Mouse (Mus musculus): Measurements from ENCODE around the gene Gm10645. TPM values are rescaled to one million over a fixed set of nuclear protein-coding genes. Genes with fewer than 3 reads are reported as not detected.

Gene Gm10645
- total RNA-seq (2021) = under 1 TPM; 0.45 to 0.57 TPM
- long read RNA-seq, experiment 1 = 0 reads
- long read RNA-seq, experiment 2, partial matches to known transcripts = 0 of 2 reads
- long read RNA-seq, experiment 2, other reads (novel, unspliced or antisense) = 0 of 2 reads

DNA sequence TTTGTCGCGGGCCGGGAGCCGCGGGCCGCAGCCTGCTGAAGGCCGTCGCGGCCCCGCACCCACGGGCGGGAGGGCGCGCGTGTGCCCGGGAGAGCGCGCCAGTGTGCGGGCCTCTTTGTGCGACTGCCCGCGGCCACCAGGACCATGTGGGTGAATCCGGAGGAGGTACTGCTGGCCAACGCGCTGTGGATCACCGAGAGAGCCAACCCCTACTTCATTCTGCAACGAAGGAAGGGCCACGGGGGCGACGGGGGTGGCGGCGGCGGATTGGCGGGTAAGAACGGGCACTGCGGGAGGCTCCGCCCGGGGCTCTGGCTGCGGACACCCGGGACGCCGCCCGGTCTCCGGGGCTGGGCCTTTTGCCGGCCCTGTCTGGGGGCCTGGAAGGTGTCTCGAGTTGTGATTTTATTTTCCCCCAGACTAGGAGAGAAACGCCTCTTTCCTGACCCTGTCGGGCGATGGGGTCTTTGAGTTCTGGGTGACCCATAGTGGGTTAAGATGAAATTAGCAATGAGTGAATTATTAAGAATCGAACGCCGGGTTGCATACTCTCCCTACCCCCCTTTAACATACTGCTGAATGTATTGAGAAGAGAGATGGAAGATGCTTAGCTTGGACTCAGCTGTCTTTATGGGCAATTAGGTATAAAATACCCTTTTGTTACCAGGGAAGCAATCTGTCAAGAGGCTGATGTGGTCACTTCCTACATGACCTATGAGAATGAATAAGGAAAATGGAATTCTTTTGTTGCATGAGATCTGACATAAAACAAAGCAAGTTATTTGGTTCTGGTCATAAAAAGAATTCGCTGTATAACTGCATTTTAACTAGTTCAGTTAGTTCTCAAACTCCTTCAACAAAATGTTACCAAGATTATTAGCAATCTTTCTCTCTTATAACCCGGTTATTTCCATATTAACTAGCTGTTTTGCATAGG is at the start of gene Gm10645:
TSS of gene Gm10645 (minus strand) at position 240 of the 937 bp plus-strand sequence.
- peak; percentile 65 for DNase-seq

GRCm38 (mm10) chr8:83215065-83215464 is 49.1 kb upstream of the Gm10645 start:
- DNase-seq = no peak

DNA sequence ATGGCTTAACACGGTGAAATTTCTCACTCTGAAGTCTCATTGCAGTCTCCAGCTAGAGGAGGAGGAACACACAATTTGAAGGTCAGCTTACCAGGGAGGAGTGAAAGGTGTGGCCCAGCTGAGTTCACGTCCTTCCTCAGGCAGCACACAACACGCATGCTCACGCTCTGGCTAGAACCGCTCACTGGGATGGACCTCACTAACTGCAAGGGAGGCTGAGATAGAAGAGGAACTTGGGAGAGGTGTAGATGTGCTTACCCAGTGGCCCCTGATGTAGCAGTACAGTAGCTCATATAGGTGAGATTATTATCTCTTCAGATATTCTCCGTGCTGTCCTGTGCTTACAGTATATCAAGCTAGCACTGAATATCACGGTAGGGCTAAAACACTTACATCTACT is 44.7 kb upstream of the Gm10645 start:
- DNase-seq = no peak

- no peak for DNase-seq
Measured at GRCm38 (mm10) chr8:83209581-83209980, 43.6 kb upstream of the Gm10645 start.

DNA sequence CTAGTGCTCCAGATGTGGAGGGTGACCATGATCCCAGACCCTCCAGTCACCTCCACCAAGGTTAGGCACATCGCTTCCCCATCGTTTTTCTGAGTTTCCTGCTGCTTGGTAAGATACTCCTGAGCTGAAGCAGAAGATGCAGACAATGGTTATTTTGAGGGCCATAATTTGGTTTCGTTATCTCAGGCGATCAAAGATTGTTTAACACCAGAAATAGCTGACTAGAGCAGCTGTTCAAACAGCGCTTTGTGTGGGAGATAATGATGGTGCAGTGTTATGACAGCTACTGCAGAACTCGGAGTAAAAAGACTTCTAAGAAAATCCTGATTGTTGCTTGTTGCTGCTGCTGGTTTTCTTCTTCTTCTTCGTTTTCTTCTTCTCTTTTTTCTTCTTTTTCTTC is 39.9 kb upstream of the Gm10645 start:
- DNase-seq = no peak

DNA sequence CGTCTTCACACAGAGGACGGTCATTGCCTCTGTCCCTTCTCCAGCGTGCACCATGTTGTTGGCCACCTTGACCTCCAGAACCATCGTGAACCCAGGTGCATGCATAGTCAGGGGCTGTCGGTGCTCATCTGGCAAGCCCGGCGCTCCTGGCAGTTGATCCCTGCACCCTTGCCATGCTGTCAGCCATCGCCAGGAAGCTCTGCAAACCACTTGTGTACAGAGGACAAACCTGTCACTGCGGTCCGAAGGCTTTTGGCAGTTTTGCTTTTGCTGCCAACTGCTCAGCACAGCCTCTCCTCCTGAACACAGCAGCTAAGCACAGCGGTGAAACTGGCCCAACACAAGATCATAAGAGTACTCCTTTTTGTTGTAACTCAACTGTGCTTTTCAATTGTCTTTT is 37.0 kb upstream of the Gm10645 start:
- no peak for DNase-seq

- DNase-seq = peak; percentile 50
Measured at GRCm38 (mm10) chr8:83200191-83201177, 34.5 kb upstream of the Gm10645 start.

GRCm38 (mm10) chr8:83199715-83200114 is 33.7 kb upstream of the Gm10645 start:
- no peak for DNase-seq

- no peak for DNase-seq
Measured at GRCm38 (mm10) chr8:83196088-83196487, 30.1 kb upstream of the Gm10645 start.

GRCm38 (mm10) chr8:83189538-83190095 is 23.6 kb upstream of the Gm10645 start:
- DNase-seq = no peak

DNA sequence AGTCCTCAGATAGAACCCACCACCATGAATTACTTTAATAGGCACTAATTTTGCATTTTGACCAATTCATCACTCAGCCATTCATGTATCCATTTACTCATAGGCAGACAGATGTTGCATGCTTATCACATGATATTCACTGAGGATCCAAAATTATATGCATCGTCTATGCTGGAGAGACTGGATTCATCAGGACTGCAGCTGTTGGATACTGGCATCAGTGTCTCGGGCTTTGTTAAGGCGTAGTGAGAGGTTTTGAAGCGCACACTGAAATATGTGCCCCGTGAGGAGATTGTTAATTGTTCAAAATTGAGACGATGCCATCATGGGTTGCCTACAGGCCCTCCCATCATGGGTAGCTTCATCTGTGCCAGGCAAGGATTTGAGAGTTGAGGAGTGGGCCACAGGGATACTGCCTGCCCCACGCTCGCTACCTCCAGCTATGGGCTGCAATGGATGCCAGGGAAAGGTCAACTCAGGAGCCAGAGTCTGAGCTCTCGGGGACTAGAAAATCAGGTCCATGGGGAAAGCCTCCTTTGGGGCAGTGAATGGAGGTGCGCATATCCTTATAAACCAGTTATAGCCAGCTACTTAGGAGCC is 21.5 kb upstream of the Gm10645 start:
- DNase-seq = no peak

GRCm38 (mm10) chr8:83186376-83186775 is 20.4 kb upstream of the Gm10645 start:
- DNase-seq = no peak

GRCm38 (mm10) chr8:83182784-83183183 is 16.8 kb upstream of the Gm10645 start:
- no peak for DNase-seq

- DNase-seq = no peak
Measured at GRCm38 (mm10) chr8:83181851-83182482, 16.0 kb upstream of the Gm10645 start.

GRCm38 (mm10) chr8:83178228-83178742 is 12.3 kb upstream of the Gm10645 start:
- peak; percentile 56 for DNase-seq

- DNase-seq = no peak
Measured at GRCm38 (mm10) chr8:83177317-83178195, 11.6 kb upstream of the Gm10645 start.

GRCm38 (mm10) chr8:83176785-83177184 is 10.8 kb upstream of the Gm10645 start:
- DNase-seq = no peak

DNA sequence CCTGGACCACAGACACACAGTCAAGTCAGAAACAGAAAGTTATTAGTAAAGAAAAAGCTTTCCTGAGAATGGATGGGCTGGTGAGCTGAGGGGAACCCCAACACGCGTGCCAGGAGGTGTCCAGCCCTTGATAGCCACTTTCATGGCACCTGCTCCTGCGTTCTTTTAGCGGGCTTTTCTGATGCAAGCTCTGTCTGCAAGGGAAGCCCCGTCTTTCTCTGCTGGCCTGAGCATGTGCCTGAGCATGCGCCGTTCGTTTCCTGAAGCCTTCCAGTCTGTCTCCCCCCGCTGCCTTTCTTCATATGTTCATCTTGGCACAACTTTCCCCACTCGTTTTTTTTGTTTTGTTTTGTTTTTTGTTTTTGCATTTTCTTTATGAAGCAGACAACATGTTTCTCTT is 9.7 kb upstream of the Gm10645 start:
- DNase-seq = no peak

DNA sequence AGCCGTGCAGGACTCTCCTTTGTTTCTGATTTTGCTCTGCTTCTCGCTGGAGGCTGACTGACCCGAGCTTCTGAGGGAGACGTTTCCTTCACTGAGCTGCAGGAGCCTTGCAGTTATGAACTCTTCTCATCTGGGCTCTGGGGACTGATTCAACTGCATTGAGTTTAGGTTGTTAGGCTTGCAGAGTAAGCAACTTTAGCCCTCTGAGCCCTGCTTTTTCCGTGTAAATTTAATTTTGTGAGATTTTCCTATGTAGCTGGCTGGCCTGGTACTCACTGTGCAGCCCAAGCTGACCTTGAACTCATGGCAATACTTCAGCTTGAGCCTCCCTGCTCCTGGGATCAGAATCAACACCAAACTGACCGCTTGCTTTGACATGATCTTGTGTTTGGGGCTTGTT is 4.9 kb upstream of the Gm10645 start:
- no peak for DNase-seq

DNA sequence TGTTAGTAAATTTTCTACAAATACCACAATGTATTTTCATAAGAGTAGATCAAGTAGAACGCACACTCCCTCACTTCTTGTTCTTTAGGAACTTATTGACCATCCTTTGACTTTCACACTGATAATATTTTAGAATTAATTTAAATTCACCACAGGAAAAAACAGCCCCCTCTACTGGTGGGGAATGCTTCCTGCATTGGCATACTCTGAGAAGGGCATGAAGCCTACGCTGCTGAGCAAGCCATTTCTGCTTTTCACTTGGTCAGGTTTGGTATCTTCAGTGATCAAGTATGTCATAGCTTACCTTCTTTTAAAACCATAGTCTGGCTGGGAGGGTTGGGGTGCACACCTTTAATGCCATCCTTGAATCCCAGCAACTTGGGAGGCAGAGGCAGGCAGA is 3.7 kb upstream of the Gm10645 start:
- DNase-seq = peak; percentile 36
